Mouse (Mus musculus): ENCODE measurements around the gene Dkk2.
"Not testable (repeated sequence)": the region's sequence is repeated elsewhere in the genome, so short reads cannot be mapped to it uniquely, and the experiment has no call there.

Dkk2 gene

GRCm38 (mm10) chr3:132085112-132085822 lies at the start of gene Dkk2:
Dkk2 (plus strand) TSS chr3:132085292.
- ATAC-seq (ENCODE audit: insufficient number of reproducible peaks, low FRiP score, low TSS enrichment), result no peak

- ATAC-seq (ENCODE audit: insufficient number of reproducible peaks, low FRiP score, low TSS enrichment), result no peak
Observed at GRCm38 (mm10) chr3:132036704-132037103, 48.4 kb upstream of the Dkk2 start.

- ATAC-seq (ENCODE audit: insufficient number of reproducible peaks, low FRiP score, low TSS enrichment), result no peak
Observed at GRCm38 (mm10) chr3:132037670-132038069, 47.4 kb upstream of the Dkk2 start.

GRCm38 (mm10) chr3:132040066-132040465 lies 45.0 kb upstream of the Dkk2 start:
- ATAC-seq (ENCODE audit: insufficient number of reproducible peaks, low FRiP score, low TSS enrichment), result no peak

GRCm38 (mm10) chr3:132050884-132051457 lies 34.1 kb upstream of the Dkk2 start:
- ATAC-seq (ENCODE audit: insufficient number of reproducible peaks, low FRiP score, low TSS enrichment), result no peak

GRCm38 (mm10) chr3:132062816-132063215 lies 22.3 kb upstream of the Dkk2 start:
- ATAC-seq (ENCODE audit: insufficient number of reproducible peaks, low FRiP score, low TSS enrichment), result not testable (repeated sequence)

GRCm38 (mm10) chr3:132063374-132063773 lies 21.7 kb upstream of the Dkk2 start:
- ATAC-seq (ENCODE audit: insufficient number of reproducible peaks, low FRiP score, low TSS enrichment), result no peak

- ATAC-seq (ENCODE audit: insufficient number of reproducible peaks, low FRiP score, low TSS enrichment), result no peak
Observed at GRCm38 (mm10) chr3:132063966-132064365, 21.1 kb upstream of the Dkk2 start.

GRCm38 (mm10) chr3:132064920-132065319 lies 20.2 kb upstream of the Dkk2 start:
- no peak for ATAC-seq (ENCODE audit: insufficient number of reproducible peaks, low FRiP score, low TSS enrichment)

GRCm38 (mm10) chr3:132070949-132071348 lies 14.1 kb upstream of the Dkk2 start:
- no peak for ATAC-seq (ENCODE audit: insufficient number of reproducible peaks, low FRiP score, low TSS enrichment)

GRCm38 (mm10) chr3:132084018-132084417 lies 1.1 kb upstream of the Dkk2 start:
- peak; percentile 57; the same call in 1 of the 2 replicates for ATAC-seq (ENCODE audit: insufficient number of reproducible peaks, low FRiP score, low TSS enrichment)

GRCm38 (mm10) chr3:132084680-132085079 lies 412 bp upstream of the Dkk2 start:
- no peak for ATAC-seq (ENCODE audit: insufficient number of reproducible peaks, low FRiP score, low TSS enrichment)

- ATAC-seq (ENCODE audit: insufficient number of reproducible peaks, low FRiP score, low TSS enrichment), result 0 out of 2 replicates have a peak, but pooled peaks have one; percentile 20
Observed at GRCm38 (mm10) chr3:132085823-132086350, 795 bp downstream of the Dkk2 start.

GRCm38 (mm10) chr3:132086461-132086860 lies 1.4 kb downstream of the Dkk2 start:
- no peak for ATAC-seq (ENCODE audit: insufficient number of reproducible peaks, low FRiP score, low TSS enrichment)

- ATAC-seq (ENCODE audit: insufficient number of reproducible peaks, low FRiP score, low TSS enrichment), result no peak
Observed at GRCm38 (mm10) chr3:132087011-132087486, 2.0 kb downstream of the Dkk2 start.

- no peak for ATAC-seq (ENCODE audit: insufficient number of reproducible peaks, low FRiP score, low TSS enrichment)
Observed at GRCm38 (mm10) chr3:132092983-132093382, 7.9 kb downstream of the Dkk2 start.

- ATAC-seq (ENCODE audit: insufficient number of reproducible peaks, low FRiP score, low TSS enrichment), result no peak
Observed at GRCm38 (mm10) chr3:132096296-132096695, 11.2 kb downstream of the Dkk2 start.

GRCm38 (mm10) chr3:132100746-132101145 lies 15.7 kb downstream of the Dkk2 start:
- no peak for ATAC-seq (ENCODE audit: insufficient number of reproducible peaks, low FRiP score, low TSS enrichment)

- ATAC-seq (ENCODE audit: insufficient number of reproducible peaks, low FRiP score, low TSS enrichment), result peak; percentile 89
Observed at GRCm38 (mm10) chr3:132103020-132103419, 17.9 kb downstream of the Dkk2 start.

GRCm38 (mm10) chr3:132103454-132103853 lies 18.4 kb downstream of the Dkk2 start:
- ATAC-seq (ENCODE audit: insufficient number of reproducible peaks, low FRiP score, low TSS enrichment), result no peak

- ATAC-seq (ENCODE audit: insufficient number of reproducible peaks, low FRiP score, low TSS enrichment), result no peak
Observed at GRCm38 (mm10) chr3:132115772-132116511, 30.9 kb downstream of the Dkk2 start.
